Mouse (Mus musculus) fibroblast of lung, adult 2 months (primary cell): ENCODE measurements around the gene Gzmd.

Experiments
- DNase-seq: peaks from one replicate; pipeline ENCODE4 v3.0.0-alpha.2; 2011; ENCODE audit warnings: low read depth

Gzmd gene

DNA sequence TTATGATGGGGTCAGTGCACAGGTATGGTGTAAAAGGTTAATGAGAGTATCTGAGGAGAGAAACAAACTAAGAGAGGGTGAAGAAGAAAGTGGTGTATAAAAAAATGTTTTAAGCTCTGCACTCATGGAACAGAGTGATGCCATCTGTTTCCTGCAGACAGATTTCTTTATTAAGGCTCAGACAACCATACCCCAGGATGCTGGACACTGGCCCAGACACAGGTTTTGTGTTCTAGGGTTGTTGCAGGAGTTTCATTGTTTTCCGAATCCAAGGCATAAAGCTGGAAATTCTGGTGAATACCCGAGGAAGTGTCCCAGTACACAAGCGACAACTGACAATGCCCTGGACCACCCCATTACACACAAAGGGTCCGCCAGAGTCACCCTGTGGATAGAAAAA lies 50.4 kb downstream of the Gzmd start:
- DNase-seq = no peak
